Mouse (Mus musculus): ENCODE measurements around the gene Cd2.

Cd2 gene

DNA sequence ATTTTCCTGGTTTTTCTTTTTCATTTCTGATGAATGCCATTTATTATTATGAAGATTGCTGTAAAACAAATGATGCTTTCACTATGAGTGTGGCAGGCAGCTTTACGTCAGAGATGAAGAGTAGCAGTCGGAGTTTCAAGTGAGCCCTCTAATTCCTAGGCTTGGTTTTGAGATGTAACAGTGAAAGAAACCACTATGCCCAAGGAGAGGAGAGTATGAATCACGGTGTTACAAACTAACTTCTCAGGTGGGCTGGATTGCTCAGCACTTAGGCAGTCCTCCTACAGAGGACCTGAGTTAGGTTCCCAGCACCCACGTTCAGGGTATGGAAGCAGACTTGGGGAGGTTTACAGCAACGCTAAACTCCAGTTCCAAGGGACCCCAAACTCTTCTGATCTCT lies 52.4 kb downstream of the Cd2 start:
- in situ Hi-C loops (cut with MboI, MseI) = no loop called here

DNA sequence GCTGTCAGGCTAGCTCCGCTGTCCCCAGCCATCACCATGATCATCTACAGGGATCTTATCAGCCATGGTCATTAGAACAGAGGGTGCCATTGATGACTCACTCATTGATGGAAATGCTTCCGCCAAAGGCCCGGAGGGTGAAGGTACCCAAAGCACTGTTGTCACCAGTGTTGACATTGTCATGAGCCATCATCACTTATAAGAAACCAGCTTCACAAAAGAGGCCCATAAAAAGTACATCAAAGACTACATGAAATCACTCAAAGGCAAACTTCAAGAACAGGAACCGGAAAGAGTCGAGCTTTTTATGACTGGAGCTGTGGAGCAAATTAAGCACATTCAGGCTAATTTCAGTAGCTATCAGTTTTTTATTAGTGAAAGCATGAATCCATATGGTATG lies 54.3 kb downstream of the Cd2 start:
- in situ Hi-C loops (cut with MboI, MseI) = no loop called here

DNA sequence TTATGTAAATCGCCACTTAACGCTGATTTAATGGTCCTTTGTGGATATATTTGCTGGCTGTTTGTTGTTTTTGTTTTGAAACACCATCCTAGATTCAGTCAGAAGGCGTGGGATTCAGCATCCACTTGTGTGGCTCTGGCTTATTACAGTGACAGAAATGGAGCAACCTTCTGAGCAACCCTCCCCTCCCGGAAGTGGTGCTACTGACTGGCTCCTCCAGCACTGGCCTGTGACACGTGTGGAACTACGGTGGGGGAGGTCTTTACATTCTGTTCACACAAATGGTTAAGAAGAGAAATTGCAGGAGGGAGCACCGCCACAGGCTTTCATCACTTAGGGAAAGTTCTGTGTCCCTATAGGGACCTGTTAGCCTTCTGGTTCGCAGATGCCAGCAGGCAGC lies 55.2 kb downstream of the Cd2 start:
- in situ Hi-C loops (cut with MboI, MseI) = no loop called here

DNA sequence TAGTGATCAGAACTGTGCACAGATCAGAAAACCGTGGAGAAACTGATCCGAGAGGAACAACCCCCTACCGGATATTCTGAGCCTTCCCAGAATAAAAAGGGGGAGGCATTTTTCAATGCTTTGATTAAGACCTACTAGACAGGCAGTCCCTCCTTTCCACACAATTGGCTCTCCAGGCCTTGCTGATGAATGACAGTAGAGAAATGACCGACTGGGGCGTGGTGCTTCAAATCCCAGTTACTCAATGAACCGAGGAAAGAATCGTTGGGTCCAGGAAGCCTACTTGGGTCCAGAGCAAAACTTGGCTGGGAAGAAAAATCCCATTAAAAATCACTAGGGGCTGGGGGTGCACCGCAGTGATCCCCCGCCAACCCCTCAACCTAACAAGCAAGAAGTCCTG lies 57.5 kb downstream of the Cd2 start:
- in situ Hi-C loops (cut with MboI, MseI) = no loop called here

DNA sequence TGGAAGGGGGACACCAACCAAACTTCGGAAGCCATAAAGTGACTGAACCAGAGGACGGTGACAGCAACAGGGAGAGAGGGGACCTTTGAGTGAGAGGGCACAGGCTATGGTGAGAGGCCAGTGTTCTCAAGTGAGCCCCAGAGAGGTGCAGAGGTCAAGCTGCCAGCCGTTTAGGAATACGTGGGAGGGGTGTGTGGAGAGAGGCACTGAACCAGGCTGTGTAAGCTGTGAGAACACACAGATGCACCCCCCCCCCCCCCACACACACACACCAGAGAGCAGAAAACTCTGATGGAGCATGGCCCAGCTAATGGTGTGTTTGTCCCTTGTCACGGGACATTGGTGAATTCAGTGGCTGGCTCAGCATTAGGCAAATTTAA lies 58.2 kb downstream of the Cd2 start:
- in situ Hi-C loops (cut with MboI, MseI) = loop anchor here (10.0 kb wide), 1 partner anchor 45 kb away; no protein-coding TSS in a partner anchor

DNA sequence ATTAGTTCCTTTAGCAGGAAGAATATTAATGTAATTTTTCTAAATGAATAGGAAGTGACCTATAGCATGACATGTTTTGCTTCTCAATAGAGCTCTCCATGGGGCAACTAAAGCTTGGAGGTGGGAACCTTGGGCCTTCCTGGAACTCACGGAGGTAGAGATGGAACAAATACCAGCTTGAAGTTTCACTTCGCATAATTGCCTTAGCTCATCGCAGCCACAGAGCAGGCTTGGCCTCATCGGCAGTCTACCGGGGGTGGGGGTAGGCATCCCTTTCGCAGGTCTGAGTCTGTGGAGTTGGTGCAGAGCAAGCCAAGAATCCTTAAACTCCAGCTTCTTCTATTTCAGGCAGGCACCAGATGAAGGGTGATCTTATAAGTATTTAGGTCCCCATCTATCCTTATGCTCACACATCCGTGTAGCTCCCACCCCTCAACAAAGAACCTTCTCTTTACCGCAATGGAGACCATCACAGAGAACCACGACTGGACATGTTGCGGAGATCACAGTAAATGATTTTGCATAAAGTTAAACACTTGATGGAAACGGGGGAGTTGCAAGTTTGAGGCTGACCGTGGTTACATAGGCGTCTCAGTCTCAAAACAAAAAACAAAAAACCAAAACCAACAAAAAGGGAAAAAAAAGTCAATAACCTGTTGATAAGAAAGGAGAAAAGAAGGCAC lies 58.7 kb downstream of the Cd2 start:
- in situ Hi-C loops (cut with MboI, MseI) = loop anchor here (10.0 kb wide), 1 partner anchor 46 kb away; no protein-coding TSS in a partner anchor

DNA sequence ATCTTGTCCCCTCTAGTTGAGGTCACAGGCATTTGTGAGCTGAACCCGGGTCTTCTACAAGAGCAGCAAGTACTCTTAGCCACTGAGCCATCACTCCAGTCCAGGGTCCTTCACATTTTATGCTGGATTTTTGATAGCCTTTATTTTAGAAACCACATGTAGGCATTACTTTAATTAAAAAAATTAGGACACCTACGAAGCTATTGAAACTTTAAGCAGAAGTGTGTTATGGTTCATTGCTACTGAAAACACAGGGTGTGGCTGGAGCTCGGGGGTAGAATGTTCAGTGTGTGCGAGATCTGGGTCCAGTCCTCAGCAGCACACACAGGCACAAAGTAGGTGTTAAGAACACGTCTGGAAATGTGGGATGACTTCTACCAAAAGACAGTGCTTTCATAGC lies 59.7 kb downstream of the Cd2 start:
- in situ Hi-C loops (cut with MboI, MseI) = loop anchor here (10.0 kb wide), 1 partner anchor 47 kb away; no protein-coding TSS in a partner anchor

All from T-helper 1 cell (primary cell).